9 mouse cellular contexts compared by ENCODE assay signal in genomic region chr4:98925250-98925781, GRCm38 (mm10). TPM values are rescaled to one million over a fixed set of nuclear protein-coding genes. Genes with fewer than 3 reads are reported as not detected.
A peak's percentile ranks its signal among the peaks of the same experiment; 100 is the strongest.
DNase-seq lines count a peak whose midpoint lies in the region; ATAC-seq and TF ChIP-seq lines count a peak whose summit lies in the region.
"Had no signal": no experiment of that assay in that cellular context is flagged by ENCODE, and none has a peak within 500 bp of the region (broad histone marks: within the 10 kb centered on the region; RNA-seq: fewer than 3 reads in every experiment).

No protein-coding gene starts in this region.

- peak; percentile 23 for DNase-seq in lung, embryonic 14.5 days
- no peak for DNase-seq in lung, postnatal 25 days (ENCODE audit: low spot score)
- no peak for DNase-seq in limb, embryonic 10.5 days (ENCODE audit: low spot score)
- DNase-seq in gastrocnemius, postnatal 14 days = no peak
- DNase-seq in natural killer cell, adult 2 months (ENCODE audit: low spot score in 2 of 2) = no peak
- no peak for DNase-seq in ovary, postnatal 36 days (ENCODE audit: low spot score)

- H3K9me3 ChIP-seq in lung, embryonic 14.5 days (ENCODE audit: low read depth, low read length) = no peaks in the 10 kb centered on the region
- no peaks in the 10 kb centered on the region for H3K9me3 ChIP-seq in embryonic facial prominence, embryonic 12.5 days
- no peaks in the 10 kb centered on the region for H3K9me3 ChIP-seq in limb, embryonic 10.5 days (replicated peaks)
- no peaks in the 10 kb centered on the region for H3K9me3 ChIP-seq in neural tube, embryonic 15.5 days (replicated peaks)

- no peak overlapping the region for H3K27ac ChIP-seq in lung, embryonic 14.5 days (ENCODE audit: low read depth)
- H3K27ac ChIP-seq in embryonic facial prominence, embryonic 12.5 days = no peak overlapping the region
- peak overlapping the region; percentile 99; the same call in 1 of the 2 replicates for H3K27ac ChIP-seq in limb, embryonic 10.5 days
- H3K27ac ChIP-seq in neural tube, embryonic 15.5 days (replicated peaks) = no peak overlapping the region

- no peak for ATAC-seq in lung, embryonic 14.5 days (ENCODE audit: insufficient read depth)
- ATAC-seq in embryonic facial prominence, embryonic 12.5 days (ENCODE audit: insufficient number of reproducible peaks, insufficient read depth, low FRiP score, low TSS enrichment) = no peak
- ATAC-seq in neural tube, embryonic 15.5 days (ENCODE audit: low FRiP score) = no peak
- ATAC-seq: activated CD4-positive, CD25-positive, alpha-beta regulatory T cell, adult 4 months had no signal

- intact Hi-C loops in gastrocnemius, postnatal 14 days (cut with DNase I; ENCODE audit: low total_unique reads) = no loop called here

- WGBS in lung, embryonic 14.5 days = 15% methylated on average over 6 of the region's 6 CpGs
- 23% methylated on average over 6 of the region's 6 CpGs for WGBS in embryonic facial prominence, embryonic 12.5 days
- 36% methylated on average over 6 of the region's 6 CpGs for WGBS in limb, embryonic 10.5 days
- WGBS in neural tube, embryonic 15.5 days = 25% methylated on average over 6 of the region's 6 CpGs

- H3K4me1 ChIP-seq in lung, embryonic 14.5 days (ENCODE audit: insufficient read depth) = peaks cover 6% of the 10 kb centered on the region; the same call in 1 of the 2 replicates
- peaks cover 9% of the 10 kb centered on the region for H3K4me1 ChIP-seq in embryonic facial prominence, embryonic 12.5 days
- H3K4me1 ChIP-seq in limb, embryonic 10.5 days = peaks cover 20% of the 10 kb centered on the region
- peaks cover 20% of the 10 kb centered on the region for H3K4me1 ChIP-seq in neural tube, embryonic 15.5 days

- H3K4me2 ChIP-seq in lung, embryonic 14.5 days = peak overlapping the region; percentile 86
- peak overlapping the region; percentile 69 for H3K4me2 ChIP-seq in embryonic facial prominence, embryonic 12.5 days (replicated peaks)
- peak overlapping the region; percentile 67 for H3K4me2 ChIP-seq in neural tube, embryonic 15.5 days

- no peaks in the 10 kb centered on the region for H3K27me3 ChIP-seq in lung, embryonic 14.5 days (ENCODE audit: insufficient read depth, low read length)
- H3K27me3 ChIP-seq in embryonic facial prominence, embryonic 12.5 days = no peaks in the 10 kb centered on the region
- H3K27me3 ChIP-seq in limb, embryonic 10.5 days (ENCODE audit: low read depth, poor library complexity, severe bottlenecking) = no peaks in the 10 kb centered on the region
- no peaks in the 10 kb centered on the region for H3K27me3 ChIP-seq in neural tube, embryonic 15.5 days (replicated peaks)

- H3K9ac ChIP-seq in lung, embryonic 14.5 days = peak overlapping the region; percentile 94
- H3K9ac ChIP-seq in embryonic facial prominence, embryonic 12.5 days = peak overlapping the region; percentile 94
- H3K9ac ChIP-seq in neural tube, embryonic 15.5 days (replicated peaks) = no peak overlapping the region; the same call in 1 of the 2 replicates

- TF ChIP-seq CTCF in lung, embryonic 14.5 days (IDR thresholded peaks at IDR 0.05; ENCODE audit: low read depth) = no peak

- H3K4me3 ChIP-seq in lung, embryonic 14.5 days (ENCODE audit: low read depth, low read length) = peak overlapping the region; percentile 97
- H3K4me3 ChIP-seq in embryonic facial prominence, embryonic 12.5 days = peak overlapping the region; percentile 97
- peak overlapping the region; percentile 79 for H3K4me3 ChIP-seq in limb, embryonic 10.5 days
- H3K4me3 ChIP-seq in neural tube, embryonic 15.5 days (replicated peaks) = peak overlapping the region; percentile 17; the same call in 1 of the 2 replicates

- H3K36me3 ChIP-seq in lung, embryonic 14.5 days (ENCODE audit: insufficient read depth) = peaks cover 19% of the 10 kb centered on the region
- H3K36me3 ChIP-seq in embryonic facial prominence, embryonic 12.5 days = peaks cover 7% of the 10 kb centered on the region
- H3K36me3 ChIP-seq in limb, embryonic 10.5 days = peaks cover 30% of the 10 kb centered on the region
- H3K36me3 ChIP-seq in neural tube, embryonic 15.5 days = peaks cover 3% of the 10 kb centered on the region; the same call in 1 of the 2 replicates

RNA-seq across cellular contexts. Expression of gene Usp1, which starts 1.7 kb away (rescaled TPM):
- 130 and 133 TPM in 2 replicates for polyA plus RNA-seq in lung, embryonic 14.5 days (2014; fragmentation: Nextera tagmentation; extraction: Ambion mirVana)
- polyA plus RNA-seq in embryonic facial prominence, embryonic 12.5 days (2016; fragmentation: Nextera tagmentation; extraction: Ambion mirVana) = 117 and 138 TPM in 2 replicates
- 97.4 and 118 TPM in 2 replicates for polyA plus RNA-seq in limb, embryonic 10.5 days (2016; fragmentation: Nextera tagmentation; extraction: Ambion mirVana)
- polyA plus RNA-seq in neural tube, embryonic 15.5 days (2015; fragmentation: Nextera tagmentation; extraction: Ambion mirVana) = 27.0 and 40.2 TPM in 2 replicates
- total RNA-seq in gastrocnemius, postnatal 14 days (2021) = 10 to 100 TPM; 11.7 TPM

Comparison
In these comparisons a context has a peak if more than half of its experiments do, and no peak if none do; other contexts are left out.
1. H3K4me3 ChIP-seq: peak in every context shown above with its lines; median percentile 97 in lung, embryonic 14.5 days; 97 in embryonic facial prominence, embryonic 12.5 days; 79 in limb, embryonic 10.5 days; 17 in neural tube, embryonic 15.5 days.